Mouse (Mus musculus) bone marrow, adult 2 months (tissue): ENCODE measurements around the gene Dgki.

ENCODE experiments used
- CTCF ChIP-seq: fragments of 200-500 bp; IDR thresholded peaks from 2 replicates; pipeline ENCODE4 v1.5.1; 2011; ENCODE audit warnings: low read length, control low read depth; ENCODE audit not compliant: control insufficient read depth, insufficient read depth
- POLR2A ChIP-seq: fragments of 200-500 bp; IDR thresholded peaks from 2 replicates; pipeline ENCODE4 v1.6.1; 2011; ENCODE audit warnings: low read depth, mild to moderate bottlenecking, control low read depth, low read length, borderline replicate concordance; ENCODE audit not compliant: control insufficient read depth

- TF ChIP-seq POLR2A (no peak), CTCF (no peak)
Measured at GRCm38 (mm10) chr6:36903159-36903794, 396.7 kb downstream of the Dgki start.
